Mouse (Mus musculus) E14TG2a.4 (cell line): ENCODE results near the gene Kcng4.

Experiments
- H3K27me3 ChIP-seq: 2 replicates; pipeline ENCODE4 v1.6.1; 2014; ENCODE audit warnings: low read length, control low read depth; ENCODE audit not compliant: insufficient read depth
- H3K36me3 ChIP-seq: 2 replicates; pipeline ENCODE4 v1.6.1; 2014; ENCODE audit warnings: low read length, control low read depth; ENCODE audit not compliant: insufficient read depth
- H3K4me1 ChIP-seq: replicated peaks from 2 replicates; pipeline ENCODE4 v1.6.1; 2014; ENCODE audit warnings: low read depth, low read length, control low read depth
- H3K4me3 ChIP-seq: replicated peaks from 2 replicates; pipeline ENCODE4 v1.5.1; 2014; ENCODE audit warnings: mild to moderate bottlenecking, low read length
- H3K9me3 ChIP-seq: 2 replicates; pipeline ENCODE4 v1.6.1; 2014; ENCODE audit warnings: low read length, control low read depth
- CTCF ChIP-seq: conservative IDR thresholded peaks from 2 replicates; pipeline ENCODE4 v1.5.1; 2014; ENCODE audit warnings: low read length
- NANOG ChIP-seq: IDR thresholded peaks from 2 replicates; pipeline ENCODE4 v1.6.1; 2014; ENCODE audit warnings: borderline replicate concordance, low read length, mixed read lengths
- POU5F1 ChIP-seq: IDR thresholded peaks from 2 replicates; pipeline ENCODE4 v1.6.1; 2014; ENCODE audit warnings: low read length, borderline replicate concordance

Gene Kcng4

GRCm38 (mm10) chr8:119625788-119626187, 9.7 kb downstream of the Kcng4 start:
- no peaks in the 10 kb centered on the region for H3K9me3 ChIP-seq
- peaks cover 87% of the 10 kb centered on the region for H3K27me3 ChIP-seq
- H3K4me3 ChIP-seq: peak overlapping the region; percentile 39
- TF ChIP-seq POU5F1: no peak
- TF ChIP-seq NANOG: no peak
- no peak for TF ChIP-seq CTCF
- peaks cover 47% of the 10 kb centered on the region for H3K4me1 ChIP-seq
- no peaks in the 10 kb centered on the region for H3K36me3 ChIP-seq

- peaks cover 56% of the 10 kb centered on the region for H3K4me1 ChIP-seq
- peaks cover 79% of the 10 kb centered on the region for H3K27me3 ChIP-seq
- no peaks in the 10 kb centered on the region for H3K36me3 ChIP-seq
- no peaks in the 10 kb centered on the region for H3K9me3 ChIP-seq
- H3K4me3 ChIP-seq: no peak overlapping the region
- TF ChIP-seq CTCF (no peak), POU5F1 (no peak), NANOG (no peak)
Observed at GRCm38 (mm10) chr8:119624916-119625315, 10.6 kb downstream of the Kcng4 start.

GRCm38 (mm10) chr8:119623744-119624143, 11.7 kb downstream of the Kcng4 start:
- H3K4me3 ChIP-seq: no peak overlapping the region
- H3K36me3 ChIP-seq: no peaks in the 10 kb centered on the region
- peaks cover 66% of the 10 kb centered on the region for H3K4me1 ChIP-seq
- H3K9me3 ChIP-seq: no peaks in the 10 kb centered on the region
- peaks cover 67% of the 10 kb centered on the region for H3K27me3 ChIP-seq
- no peak for TF ChIP-seq NANOG
- TF ChIP-seq POU5F1: no peak
- TF ChIP-seq CTCF: no peak

- TF ChIP-seq NANOG (no peak), CTCF (no peak), POU5F1 (no peak)
- no peak overlapping the region for H3K4me3 ChIP-seq
- no peaks in the 10 kb centered on the region for H3K36me3 ChIP-seq
- peaks cover 67% of the 10 kb centered on the region for H3K4me1 ChIP-seq
- H3K27me3 ChIP-seq: peaks cover 67% of the 10 kb centered on the region
- no peaks in the 10 kb centered on the region for H3K9me3 ChIP-seq
Observed at GRCm38 (mm10) chr8:119623061-119623460, 12.4 kb downstream of the Kcng4 start.

- Histone ChIP-seq H3K27me3 (peaks cover 66% of the 10 kb centered on the region), H3K4me1 (peaks cover 66% of the 10 kb centered on the region)
- TF ChIP-seq NANOG (peak; percentile 83), CTCF (no peak)
Observed at GRCm38 (mm10) chr8:119622555-119622954, 12.9 kb downstream of the Kcng4 start.

GRCm38 (mm10) chr8:119620848-119621465, 14.5 kb downstream of the Kcng4 start:
- H3K9me3 ChIP-seq: no peaks in the 10 kb centered on the region

More at GRCm38 (mm10) chr8:119622555-119622954, 12.9 kb downstream of the Kcng4 start:
- no peak overlapping the region for H3K4me3 ChIP-seq
- H3K9me3 ChIP-seq: no peaks in the 10 kb centered on the region
- H3K36me3 ChIP-seq: no peaks in the 10 kb centered on the region

GRCm38 (mm10) chr8:119620116-119620840, 15.2 kb downstream of the Kcng4 start:
- no peaks in the 10 kb centered on the region for H3K9me3 ChIP-seq
- TF ChIP-seq CTCF: no peak
- no peak for TF ChIP-seq NANOG
- no peak for TF ChIP-seq POU5F1
- peaks cover 64% of the 10 kb centered on the region for H3K27me3 ChIP-seq
- H3K4me1 ChIP-seq: peaks cover 62% of the 10 kb centered on the region
- H3K4me3 ChIP-seq: no peak overlapping the region
- no peaks in the 10 kb centered on the region for H3K36me3 ChIP-seq

More at GRCm38 (mm10) chr8:119620848-119621465, 14.5 kb downstream of the Kcng4 start:
- H3K36me3 ChIP-seq: no peaks in the 10 kb centered on the region
- TF ChIP-seq NANOG (no peak), CTCF (no peak), POU5F1 (no peak)
- no peak overlapping the region for H3K4me3 ChIP-seq
- peaks cover 65% of the 10 kb centered on the region for H3K27me3 ChIP-seq
- H3K4me1 ChIP-seq: peaks cover 61% of the 10 kb centered on the region

- TF ChIP-seq CTCF: no peak
- TF ChIP-seq POU5F1: no peak
- TF ChIP-seq NANOG: no peak
- H3K4me3 ChIP-seq: no peak overlapping the region
- H3K4me1 ChIP-seq: peaks cover 72% of the 10 kb centered on the region
- no peaks in the 10 kb centered on the region for H3K9me3 ChIP-seq
- H3K36me3 ChIP-seq: no peaks in the 10 kb centered on the region
- peaks cover 56% of the 10 kb centered on the region for H3K27me3 ChIP-seq
Observed at GRCm38 (mm10) chr8:119618887-119619286, 16.6 kb downstream of the Kcng4 start.

- Histone ChIP-seq H3K4me3 (no peak overlapping the region), H3K36me3 (no peaks in the 10 kb centered on the region), H3K27me3 (peaks cover 53% of the 10 kb centered on the region)
Observed at GRCm38 (mm10) chr8:119617586-119617985, 17.9 kb downstream of the Kcng4 start.

More at GRCm38 (mm10) chr8:119617586-119617985, 17.9 kb downstream of the Kcng4 start:
- H3K4me1 ChIP-seq: peaks cover 76% of the 10 kb centered on the region
- TF ChIP-seq POU5F1: no peak
- no peak for TF ChIP-seq NANOG
- no peaks in the 10 kb centered on the region for H3K9me3 ChIP-seq
